Mouse (Mus musculus) testis, adult 2 months (tissue): ENCODE measurements around the gene Gcm1.

Experiments used
- CTCF ChIP-seq: fragments of 200-500 bp; IDR thresholded peaks from 2 replicates; pipeline ENCODE4 v1.5.1; 2012; ENCODE audit warnings: low read depth, mild to moderate bottlenecking, inconsistent platforms, low read length, moderate library complexity; ENCODE audit not compliant: control insufficient read depth, insufficient read depth, insufficient replicate concordance
- POLR2A ChIP-seq: fragments of 200-500 bp; IDR thresholded peaks from 2 replicates; pipeline ENCODE4 v1.6.1; 2012; ENCODE audit warnings: low read depth, mild to moderate bottlenecking, inconsistent platforms, low read length, moderate library complexity; ENCODE audit not compliant: control insufficient read depth

DNA sequence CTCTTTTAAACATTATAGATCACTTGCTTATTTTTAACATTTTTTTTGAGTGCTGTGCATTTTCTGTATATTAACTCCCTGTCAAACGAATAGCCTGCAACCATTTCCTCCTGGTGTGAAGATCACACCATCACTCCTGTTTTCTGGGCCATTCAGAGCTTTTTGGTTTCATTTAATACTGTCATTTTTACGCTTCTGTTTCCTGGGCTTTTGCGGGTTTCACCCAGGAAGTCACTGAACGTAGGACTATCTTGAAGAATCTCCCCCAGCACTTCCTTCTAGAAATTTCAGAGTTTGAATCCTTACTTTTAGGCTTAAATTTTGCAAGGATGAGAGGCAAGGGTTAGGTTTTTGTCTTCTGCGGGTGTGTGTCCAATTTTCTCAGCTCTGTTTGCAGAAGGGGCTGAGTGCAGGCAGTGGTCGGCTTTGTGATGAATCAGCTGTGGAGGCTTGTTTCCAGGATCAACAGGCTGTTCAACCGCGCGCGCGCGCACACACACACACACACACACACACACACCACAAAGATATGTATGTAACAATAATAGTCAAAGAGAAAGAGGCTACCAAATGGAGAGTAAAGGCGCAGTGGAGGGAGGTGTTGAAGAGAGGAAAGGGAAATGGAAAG lies 22.1 kb downstream of the Gcm1 start:
- TF ChIP-seq POLR2A: no peak
- TF ChIP-seq CTCF: no peak
